Mouse (Mus musculus) yolk sac, embryonic 10.5 days (tissue): Measurements from ENCODE around the gene Eras.
"Not testable (repeated sequence)": the region's sequence is repeated elsewhere in the genome, so short reads cannot be mapped to it uniquely, and the experiment has no call there.

ENCODE experiments used
- DNase-seq: peaks from one replicate; pipeline ENCODE4 v3.0.0-alpha.2; 2017; ENCODE audit warnings: low spot score

Gene Eras

DNA sequence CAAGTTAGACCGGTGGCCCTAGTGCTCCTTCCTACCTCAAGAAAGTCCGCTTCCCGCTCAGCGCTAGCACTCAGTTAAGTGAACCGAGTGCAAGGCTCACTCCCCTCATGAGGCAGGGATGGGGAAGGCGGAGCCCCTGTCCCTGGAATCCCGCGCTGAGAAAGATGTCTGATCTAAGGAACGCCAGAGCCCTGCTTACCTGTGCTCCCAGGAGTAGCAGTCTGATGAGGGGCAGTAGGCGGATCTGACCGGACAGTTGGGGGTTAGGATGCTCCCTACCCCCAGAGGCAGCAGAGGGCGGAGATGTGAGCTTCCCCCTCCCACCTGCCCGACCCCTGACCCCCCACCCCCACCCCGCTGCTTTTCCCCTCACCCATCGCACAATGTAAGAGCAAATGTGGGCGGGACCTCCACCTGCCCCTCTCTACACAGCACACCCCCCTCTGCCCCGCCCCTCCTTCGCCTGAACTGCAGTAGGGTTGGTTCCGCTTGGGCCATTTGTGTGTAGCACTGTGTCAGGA lies at the start of gene Eras:
TSS of gene Eras (minus strand) at position 338 of the 521 bp plus-strand sequence.
- no peak for DNase-seq

DNA sequence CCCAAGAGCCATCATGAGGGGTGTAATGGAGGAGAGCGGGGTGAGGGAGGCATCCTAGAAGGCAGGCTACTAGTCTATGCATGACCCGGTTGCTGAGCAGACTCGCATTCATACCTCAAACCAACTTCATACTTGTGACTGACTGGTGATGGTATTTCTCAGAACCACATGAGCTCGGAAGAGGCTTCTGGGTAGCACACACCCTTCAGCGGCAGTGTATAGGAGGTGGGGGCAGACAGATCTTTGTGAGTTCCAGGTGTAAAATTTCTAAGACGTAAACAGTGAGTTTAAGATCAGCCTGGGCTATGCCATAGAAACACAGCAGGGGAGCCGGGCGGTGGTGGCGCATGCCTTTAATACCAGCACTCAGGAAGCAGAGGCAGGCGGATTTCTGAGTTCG lies 49.5 kb upstream of the Eras start, which contains the start of gene Gata1:
TSS of gene Gata1 (minus strand) at position 180 of the 400 bp plus-strand sequence.
- no peak for DNase-seq

DNA sequence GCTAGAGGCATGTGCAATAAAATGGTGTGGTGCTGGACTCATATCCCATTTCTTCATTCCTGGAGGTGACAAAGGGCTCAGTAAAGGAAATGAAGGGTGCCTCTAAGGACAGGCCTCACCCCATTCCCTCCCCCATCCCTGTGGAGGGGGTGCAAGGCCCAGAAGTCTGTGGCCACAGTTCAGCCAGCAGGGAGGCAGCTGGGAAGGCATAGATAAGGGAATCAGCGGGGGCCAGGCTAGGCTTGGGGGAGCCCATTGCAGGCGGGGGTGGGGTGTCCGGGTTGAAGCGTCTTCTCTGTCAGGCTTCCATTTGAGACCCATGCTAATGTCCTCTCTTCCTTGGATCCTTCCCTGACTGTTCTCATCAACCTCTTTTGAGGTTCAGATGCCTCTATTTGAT lies 42.9 kb upstream of the Eras start:
- no peak for DNase-seq

DNA sequence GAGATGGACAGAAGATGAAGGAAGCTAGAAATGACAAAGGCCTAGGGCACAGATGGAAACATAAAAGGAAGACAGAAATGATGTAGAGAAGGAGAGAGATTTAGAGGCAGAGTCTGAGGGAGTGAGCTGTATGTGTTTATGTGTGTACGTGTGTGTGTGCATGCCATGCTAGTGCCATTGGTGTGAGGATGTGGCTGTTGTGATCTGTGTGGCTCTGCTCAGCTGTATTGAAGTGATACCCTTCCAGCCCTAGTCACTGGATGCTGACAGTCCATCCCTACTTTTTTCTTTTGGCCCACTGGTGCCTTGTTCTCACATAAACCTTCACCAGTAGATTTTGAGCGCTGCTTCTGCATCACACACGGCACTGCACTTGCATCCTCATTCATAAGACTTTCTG lies 40.5 kb upstream of the Eras start:
- DNase-seq, result no peak

DNA sequence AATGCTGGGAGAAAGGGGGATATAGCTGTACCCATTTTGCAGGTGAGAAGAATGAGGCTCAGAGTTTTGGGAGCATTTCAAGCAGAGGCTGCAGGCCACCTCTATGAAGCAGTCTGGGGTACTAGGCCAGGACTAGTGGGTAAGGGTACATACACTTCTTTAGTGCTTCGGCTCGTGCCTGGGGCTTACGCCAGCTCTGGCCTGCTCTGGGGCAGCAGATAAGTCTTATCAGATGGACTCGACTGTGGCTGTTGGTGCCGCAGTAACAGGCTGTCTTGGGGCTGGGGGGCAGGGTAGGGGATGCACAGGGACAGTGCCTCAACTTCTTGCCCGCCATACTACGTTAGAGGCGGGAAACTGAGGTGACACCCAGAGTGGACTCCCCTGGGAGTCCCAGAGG lies 39.8 kb upstream of the Eras start:
- DNase-seq, result no peak

DNA sequence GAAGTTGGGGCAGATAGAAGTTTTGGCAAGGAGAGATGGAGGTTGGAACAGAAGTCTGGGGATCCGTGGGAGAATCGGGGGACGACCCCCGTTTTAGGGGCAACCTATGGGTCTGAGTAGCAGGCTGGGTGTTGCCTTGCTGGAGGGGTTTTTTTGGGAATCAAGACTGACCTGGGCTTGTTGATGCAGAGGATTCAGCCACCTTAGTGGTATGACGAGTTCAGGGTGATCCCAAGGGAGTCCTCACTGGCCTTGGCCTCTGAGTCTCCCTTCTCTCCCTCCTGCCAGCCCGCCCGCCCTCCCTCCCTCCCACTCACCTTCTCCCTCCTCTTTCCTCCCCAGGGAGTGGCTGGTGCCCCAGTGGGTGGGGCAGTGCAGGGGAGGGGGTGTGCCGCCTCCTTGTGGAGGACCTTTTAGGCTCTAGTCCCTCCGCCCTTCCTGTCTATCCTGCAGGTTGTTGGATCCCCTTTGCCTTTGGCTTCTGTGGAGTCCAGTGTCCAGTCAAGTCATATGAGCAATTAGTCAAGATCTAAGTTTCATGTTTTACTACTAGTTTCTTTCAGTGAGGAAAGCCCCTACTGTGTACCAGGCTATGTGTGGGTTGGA lies 39.3 kb upstream of the Eras start:
- no peak for DNase-seq

DNA sequence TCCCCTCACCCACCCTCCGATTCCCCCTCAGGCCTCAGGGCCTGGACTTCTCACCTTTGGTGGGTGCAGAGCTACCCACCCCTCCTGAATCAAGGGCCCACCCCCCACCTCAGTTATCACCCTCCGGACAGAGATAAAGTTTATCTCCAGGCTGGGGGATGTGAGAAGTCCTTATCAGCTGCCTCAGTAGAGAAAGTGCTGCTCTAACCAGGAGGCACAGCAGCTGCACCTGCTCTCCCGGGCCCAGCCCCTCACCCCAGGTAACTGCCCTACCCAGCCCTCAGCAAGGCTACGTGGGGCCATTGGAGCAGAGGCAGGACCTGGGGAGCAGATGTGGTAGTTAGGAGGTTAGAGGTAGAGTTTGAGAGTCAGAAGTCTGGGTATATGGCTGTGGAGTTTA lies 37.8 kb upstream of the Eras start:
- DNase-seq, result no peak

DNA sequence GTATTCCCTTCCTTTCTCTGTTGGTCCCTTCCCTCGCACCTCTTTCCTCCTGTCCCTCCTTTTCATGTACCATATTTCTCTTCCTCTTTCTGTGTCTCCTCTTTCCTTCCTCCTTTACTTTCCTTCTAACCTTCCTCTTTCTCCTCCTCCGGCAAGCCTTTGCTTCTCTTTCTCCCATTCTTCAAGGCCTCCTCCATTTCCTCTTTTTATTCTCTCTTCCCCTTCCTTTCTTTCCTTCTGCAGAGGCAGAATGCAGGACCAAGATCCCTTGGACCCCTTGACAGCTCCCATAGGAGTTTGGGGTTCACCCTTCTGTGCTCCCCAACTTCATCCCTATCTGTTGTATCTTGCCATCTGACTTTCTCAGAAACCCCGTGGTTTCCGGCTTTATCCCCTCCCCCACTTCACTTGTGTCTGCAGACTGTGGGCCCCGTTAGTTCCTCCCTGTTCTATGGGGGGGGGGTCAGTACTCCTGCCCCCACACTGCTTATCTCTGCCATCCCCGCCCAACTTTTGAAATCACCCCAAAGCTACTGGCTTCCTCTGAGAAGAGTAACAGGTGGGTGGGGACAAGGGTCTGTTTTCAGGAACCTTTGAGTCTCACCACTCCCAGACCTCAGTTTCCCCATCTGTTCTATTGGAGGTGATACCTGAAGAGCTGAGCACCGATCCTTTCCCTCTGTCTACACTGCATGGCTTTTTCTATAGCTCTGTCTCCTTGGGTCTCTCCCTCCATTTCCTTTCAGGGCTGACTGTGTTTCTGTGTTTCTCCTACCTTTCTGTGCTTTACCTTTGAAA lies 35.6 kb upstream of the Eras start:
- DNase-seq, result no peak

DNA sequence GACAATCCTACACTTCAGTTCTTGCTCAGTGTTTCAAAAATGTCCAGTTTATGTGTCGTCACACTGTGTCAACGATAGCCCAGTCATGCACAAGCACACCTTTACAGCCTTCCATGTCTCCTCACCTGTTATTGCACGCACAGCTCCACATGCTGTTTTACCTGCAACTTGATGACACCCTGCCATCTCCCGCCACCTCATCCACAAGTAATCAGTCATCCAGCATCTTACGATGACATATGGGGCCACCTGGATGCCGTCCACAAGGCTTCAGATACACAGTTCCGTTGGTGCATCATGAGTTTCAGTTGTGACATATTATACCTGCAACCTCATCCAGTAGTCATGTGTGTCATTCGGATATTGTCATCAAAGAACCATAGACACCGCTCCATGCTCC lies 30.5 kb upstream of the Eras start:
- no peak for DNase-seq

DNA sequence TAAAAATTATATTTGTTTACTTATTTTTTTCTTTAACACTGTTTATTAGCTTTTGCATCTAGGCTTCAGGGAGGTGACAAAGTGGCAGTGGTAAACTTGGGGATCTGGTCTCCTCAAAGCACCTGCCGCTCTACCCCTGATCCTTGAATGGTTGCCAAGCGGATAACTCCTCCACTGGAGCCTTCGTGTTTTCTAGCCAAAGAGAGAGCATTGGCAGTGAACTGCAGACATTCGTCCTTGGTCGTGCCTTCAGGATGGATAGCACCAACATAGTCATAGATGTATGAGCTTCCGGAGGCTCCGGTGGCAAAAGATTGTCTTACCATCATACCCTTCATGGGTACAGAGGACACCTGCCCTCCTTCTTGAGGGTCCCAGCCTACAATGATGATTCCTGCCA lies 21.7 kb upstream of the Eras start:
- DNase-seq, result no peak

DNA sequence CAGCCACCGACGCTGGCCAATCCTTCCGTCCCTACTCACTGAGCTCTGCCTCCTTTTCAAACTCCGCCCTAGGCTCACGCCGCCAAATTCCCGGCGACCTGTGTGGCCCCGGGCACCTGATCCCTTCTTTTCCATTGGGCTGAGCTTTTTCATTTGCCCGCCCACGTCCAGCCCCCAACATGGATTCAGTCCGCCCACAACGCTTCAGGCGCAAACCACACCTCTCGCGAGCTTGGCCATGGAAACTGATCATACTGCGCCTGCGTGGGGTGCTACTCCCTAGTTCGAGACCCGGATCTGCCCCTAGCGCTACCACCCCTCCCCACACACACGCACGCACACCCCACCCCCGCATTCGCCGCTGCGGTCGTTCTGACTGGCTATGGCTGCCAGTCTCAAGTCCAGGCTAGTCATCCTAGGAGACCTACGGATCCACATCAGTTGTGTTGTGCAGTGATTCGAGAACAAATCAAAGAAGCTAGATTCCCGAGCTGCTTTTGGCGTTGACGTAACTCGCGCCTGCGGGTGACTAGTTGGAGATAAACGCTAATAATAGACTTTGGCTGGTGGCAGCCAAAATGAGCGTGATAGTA lies 19.6 kb upstream of the Eras start:
- peak; percentile 96 for DNase-seq

DNA sequence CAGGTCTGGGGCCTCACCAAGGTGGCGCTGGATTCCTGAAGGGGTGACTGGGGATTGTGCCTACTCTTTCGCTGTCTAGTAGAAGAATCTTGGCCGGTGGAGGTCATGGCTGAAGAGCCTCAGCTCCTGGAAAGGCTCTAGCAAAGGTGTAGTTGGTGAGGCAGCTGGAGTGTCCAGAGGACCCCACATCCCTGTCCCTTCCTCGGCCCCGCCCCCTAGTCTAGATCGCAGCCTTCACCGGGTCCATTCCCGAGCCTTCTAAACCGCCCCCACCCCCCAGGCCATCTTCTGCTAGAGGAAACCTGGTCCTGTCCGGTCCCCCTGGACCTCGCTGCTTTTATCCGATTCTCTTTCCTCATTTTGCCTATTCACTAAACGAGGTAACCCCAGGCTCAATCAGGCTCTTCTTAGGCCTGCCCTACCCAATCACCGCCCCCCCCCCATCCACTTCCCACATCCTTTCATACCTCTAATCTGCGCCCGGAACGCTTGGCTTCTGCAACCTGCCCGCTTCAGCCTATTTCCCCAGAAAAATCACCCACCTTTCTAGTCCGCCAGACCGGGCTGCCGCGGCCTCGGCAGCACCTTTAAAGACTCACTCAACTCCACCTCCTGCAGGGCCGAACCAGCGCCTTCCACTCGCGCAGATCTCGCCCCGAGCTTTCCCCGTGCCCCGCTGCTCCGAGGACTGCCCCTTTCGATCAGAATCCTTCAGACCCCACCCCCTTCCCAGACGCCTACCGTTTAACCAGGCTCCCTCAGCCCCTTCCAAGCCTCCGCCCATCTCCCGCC lies 18.9 kb upstream of the Eras start, which contains the start of gene Hdac6:
TSS of gene Hdac6 (minus strand) at position 782 of the 792 bp plus-strand sequence.
- no peak for DNase-seq

DNA sequence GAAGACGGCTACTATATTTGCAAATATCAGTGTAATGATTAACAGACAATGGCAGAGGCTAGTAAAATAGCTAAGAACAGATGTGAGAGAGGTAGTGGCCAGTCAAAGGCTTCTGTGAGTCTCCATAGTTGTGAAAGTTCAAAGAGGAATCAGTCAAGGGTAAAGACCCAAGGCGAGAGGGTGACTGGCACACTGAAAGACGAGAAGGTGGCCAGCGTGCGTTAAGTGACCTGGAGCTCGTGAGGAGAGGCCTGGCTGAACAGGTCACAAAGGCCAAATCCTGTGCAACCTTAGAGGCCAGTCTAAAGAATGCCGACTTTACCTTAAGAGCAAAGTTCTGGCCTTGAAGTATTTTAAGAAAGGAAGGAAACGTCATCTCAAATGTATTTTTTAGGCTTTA lies 17.2 kb upstream of the Eras start:
- peak; percentile 49 for DNase-seq

DNA sequence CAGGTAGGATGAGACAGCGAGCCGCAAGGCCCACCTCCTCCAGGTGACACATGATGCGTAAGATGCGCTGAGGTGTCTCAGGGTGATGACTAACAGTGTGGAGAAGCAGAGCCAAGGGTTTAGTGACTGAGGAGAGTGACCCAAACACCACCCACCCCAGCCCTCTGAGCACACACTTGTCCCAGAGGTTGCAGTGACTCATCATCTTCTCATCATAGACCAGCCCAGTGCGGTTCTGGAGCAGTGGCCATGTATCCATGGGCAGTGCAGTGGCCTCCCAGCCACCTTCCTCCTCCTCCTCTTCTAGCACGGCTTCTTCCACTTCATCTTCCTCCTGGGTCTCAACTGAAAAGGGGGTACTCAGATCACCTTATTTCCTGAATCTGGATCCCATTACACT lies 9.3 kb upstream of the Eras start:
- no peak for DNase-seq

DNA sequence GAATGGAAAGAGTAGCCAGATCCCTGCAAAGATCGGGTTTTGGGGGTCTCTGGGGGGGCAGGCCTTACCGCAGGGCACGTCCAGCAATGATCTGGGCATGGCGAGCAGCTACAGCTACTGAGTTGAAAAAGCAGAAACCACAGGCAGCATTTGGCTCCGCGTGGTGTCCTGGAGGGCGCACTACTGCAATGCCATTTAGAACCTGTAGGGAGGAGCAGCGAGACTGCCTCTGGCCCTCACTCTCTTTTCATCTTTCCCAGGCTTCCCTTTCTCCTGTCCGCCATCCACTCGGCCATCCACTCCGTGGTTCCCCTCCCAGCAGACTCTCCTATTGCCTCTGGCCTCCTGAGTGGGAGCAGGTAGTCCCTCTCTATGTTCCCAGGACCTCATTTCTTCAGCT lies 8.5 kb upstream of the Eras start:
- no peak for DNase-seq

DNA sequence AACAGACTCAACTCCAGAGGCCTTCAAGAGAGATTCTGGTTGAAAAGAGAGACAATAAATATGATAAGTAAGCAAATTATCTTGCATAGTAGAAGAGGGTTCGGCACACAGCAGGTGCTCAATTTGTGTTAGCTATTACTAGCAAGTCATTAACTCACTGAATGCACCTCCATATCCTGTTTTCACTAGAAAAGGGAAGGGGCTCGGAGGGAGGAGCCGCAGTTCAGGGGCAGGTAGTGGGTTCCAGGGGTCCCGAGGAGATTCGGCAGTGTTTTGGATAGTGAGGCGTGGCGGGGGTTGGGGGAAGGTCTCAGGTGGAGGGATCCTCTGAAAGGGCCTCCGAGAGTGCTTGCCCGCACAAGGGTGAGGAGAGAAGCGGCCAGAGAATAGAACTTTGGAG lies 1.3 kb downstream of the Eras start:
- no peak for DNase-seq

DNA sequence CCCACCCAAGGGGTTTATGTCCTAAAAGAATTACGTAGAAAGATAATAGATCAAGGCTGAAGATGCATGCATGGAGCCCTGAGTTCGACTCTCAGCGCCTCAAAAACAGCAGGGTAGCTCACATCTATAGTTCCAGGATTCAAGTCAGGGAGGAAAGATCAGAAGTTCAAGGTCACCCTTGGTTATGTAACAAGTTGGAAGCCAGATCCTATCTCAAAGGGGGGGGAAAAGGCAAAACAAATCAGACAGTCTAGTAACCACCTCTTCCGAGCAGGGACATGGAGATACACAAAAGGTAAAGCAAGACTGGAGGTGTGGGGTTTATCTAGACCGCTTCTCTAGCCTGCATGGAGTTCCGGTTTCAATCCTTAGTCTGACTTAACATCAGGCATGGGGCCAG lies 2.1 kb downstream of the Eras start:
- DNase-seq, result no peak

DNA sequence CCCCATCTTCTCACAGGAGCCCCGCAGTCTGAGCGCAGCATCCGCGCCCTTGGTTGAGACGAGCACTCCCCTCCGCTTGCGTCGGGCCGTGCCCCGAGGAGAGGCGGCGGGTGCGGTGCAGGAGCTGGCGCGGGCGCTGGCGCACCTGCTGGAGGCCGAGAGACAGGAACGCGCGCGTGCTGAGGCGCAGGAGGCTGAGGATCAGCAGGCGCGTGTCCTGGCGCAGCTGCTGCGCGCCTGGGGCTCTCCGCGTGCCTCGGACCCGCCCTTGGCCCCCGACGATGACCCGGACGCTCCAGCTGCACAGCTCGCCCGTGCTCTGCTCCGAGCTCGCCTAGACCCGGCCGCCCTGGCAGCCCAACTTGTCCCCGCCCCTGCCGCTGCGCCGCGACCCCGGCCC lies 6.4 kb downstream of the Eras start:
- peak; percentile 18 for DNase-seq

DNA sequence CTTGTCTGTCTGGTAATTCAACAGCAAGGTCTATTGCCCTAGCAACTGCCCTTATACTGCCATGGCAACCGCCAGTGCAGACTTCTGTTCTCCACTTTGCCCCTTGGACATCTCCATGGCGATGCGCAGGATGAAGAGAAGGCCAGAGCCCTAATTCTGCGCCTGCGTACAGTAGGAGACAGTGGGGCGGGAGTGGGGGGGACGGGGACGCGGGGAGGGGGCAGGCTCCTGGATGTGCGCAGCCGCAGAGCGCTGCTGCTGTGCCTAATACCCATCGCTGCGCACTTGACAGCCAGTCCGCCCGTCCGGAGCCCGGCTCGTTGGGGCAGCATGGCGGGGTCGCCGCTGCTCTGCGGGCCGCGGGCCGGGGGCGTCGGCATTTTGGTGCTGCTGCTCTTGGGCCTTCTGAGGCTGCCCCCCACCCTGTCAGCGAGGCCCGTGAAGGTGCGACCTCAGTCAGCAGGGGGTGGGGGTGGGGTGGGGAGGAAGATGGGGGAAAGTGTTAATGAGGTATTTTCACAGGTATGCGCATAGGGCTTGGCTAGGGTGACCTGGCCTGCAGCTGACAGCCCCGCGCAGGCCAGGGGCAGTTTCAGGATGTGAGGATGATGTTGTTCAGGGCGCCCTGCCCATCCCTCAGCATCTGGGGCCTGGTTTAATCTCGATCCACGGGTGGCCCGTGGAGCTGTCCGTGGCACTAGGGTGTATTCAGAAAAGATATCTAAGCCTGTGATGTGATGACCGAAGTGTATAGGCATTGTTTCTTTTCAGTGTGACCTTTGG lies 8.6 kb downstream of the Eras start, which contains the start of gene Pcsk1n:
TSS of gene Pcsk1n (plus strand) at position 222 of the 783 bp plus-strand sequence.
- no peak for DNase-seq

DNA sequence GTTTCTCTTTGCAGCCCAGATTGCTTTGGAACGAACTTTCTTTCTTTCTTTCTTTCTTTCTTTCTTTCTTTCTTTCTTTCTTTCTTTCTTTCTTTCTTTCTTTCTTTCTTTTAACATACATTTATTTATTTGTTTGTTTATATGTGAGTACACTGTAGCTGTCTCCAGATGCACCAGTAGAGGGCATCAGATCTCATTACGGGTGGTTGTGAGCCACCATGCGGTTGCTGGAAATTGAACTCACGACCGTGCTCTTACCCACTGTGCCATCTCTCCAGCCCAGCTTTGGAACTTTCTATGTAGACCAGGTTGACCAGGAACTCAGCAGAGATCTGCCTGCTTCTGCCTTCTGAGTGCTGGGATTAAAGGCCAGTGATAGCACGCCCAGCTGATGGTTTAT lies 10.4 kb downstream of the Eras start:
- not testable (repeated sequence) for DNase-seq

DNA sequence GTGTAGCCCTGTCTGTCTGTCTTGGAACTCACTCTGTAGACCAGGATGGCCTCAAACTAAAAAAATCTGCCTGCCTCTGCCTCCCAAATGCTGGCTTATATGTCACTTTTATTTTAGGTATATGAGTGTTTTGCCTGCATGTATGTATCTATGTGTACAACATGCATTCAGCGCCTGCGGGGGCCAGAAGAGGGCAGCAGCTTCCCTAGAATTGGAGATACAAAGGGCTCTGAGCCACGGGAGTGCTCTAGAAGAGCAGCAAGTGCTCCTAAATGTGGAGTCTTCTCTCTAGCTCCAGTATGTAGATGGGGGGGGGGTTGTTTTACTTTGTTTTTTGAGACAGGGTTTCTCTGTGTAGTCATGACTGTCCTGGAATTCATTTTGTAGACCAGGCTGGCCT lies 12.7 kb downstream of the Eras start:
- DNase-seq, result not testable (repeated sequence)
